Mouse (Mus musculus): Measurements from ENCODE around the gene Rilpl1. TPM values are rescaled to one million over a fixed set of nuclear protein-coding genes. Genes with fewer than 3 reads are reported as not detected.

The Rilpl1 gene
- polyA plus RNA-seq, 1 experiment: 19.8 TPM

DNA sequence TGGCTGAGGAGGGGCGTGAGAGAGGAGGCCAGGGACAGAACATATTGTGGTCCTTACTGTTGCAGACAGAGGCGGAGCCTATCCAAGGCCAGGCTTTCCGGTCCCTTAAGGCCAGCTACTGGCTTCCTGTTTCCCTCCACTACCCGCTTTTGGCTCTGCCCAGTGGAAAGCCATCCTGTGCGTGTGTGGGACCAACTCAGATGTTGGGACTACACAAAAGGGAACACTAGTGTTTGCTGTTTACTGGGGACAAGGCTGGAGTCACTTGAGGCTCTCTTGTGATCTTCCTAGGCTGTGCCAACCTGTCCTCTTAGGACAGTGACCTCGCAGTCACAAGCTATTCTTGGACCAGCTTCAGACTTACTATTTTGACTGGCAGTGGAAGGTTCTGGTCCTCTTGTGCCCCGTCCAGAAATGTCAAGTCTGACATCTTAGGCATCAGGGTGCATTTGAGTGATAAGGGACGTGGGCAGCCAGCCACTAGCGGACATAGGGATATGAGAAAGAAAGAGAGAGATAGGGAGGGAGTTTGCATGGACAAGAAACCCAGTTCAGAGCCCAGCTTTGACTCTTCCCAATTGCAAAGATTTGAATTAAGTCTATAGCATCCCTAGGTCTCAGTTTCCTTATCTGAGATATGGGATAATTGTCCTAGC is 32.8 kb downstream of the Rilpl1 start:
- H3K27ac ChIP-seq (ENCODE audit: insufficient read depth, low read length): no peak overlapping the region
- no peak for TF ChIP-seq CTCF (IDR thresholded peaks at IDR 0.05; ENCODE audit: borderline replicate concordance, insufficient read depth, low read length)
- no peak for TF ChIP-seq POLR2A (IDR thresholded peaks at IDR 0.05; ENCODE audit: low read depth, low read length)

DNA sequence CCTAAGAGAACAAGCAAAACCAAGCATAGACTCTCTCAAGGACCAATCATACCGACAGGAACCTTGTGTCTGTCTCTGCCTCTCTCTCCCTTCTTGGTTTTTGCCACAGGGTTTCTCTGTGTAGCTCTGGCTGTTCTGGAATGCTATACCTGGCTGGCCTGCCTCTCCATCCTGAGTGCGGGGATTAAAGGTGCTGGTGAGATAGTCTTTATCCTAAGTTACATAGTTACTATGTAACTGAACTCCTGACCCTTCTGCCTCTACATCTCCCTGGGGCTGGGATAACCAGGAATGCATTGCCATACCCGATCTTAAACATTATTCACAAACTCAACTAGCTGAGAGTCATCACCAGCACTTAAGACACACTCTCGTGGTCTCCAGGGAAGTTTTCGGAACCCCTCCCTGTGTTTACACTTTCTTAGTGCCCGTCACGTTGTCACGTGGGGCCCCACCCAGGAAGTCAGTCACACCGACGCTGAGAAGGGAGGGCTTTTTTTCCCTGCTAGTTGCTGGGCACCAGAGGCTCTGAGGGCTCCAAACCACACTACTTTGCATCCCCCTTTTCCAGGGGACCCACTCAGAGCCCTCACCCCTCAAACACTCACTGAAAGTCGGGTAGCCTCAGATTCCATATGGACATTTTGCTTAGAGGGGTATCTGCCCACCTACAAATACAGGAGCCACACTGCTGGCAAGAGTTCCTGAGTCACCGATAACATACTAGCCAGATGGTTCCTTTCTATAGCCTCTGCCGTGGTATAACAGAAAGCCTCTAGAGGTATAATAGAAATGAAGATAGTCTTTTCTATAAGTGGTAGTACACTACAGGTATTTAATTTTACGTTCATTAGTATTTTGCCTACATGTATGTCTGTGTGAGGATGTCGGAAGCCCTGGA is 34.3 kb downstream of the Rilpl1 start:
- no peak overlapping the region for H3K27ac ChIP-seq (ENCODE audit: insufficient read depth, low read length)
- H3K4me1 ChIP-seq (ENCODE audit: control insufficient read depth, insufficient read depth, low read length): no peaks in the 10 kb centered on the region
- TF ChIP-seq POLR2A (IDR thresholded peaks at IDR 0.05; ENCODE audit: low read depth, low read length): no peak
- TF ChIP-seq CTCF (IDR thresholded peaks at IDR 0.05; ENCODE audit: borderline replicate concordance, insufficient read depth, low read length): no peak
- H3K4me3 ChIP-seq (ENCODE audit: insufficient read depth, low read length): no peak overlapping the region

More for the DNA sequence above, 32.8 kb downstream of the Rilpl1 start:
- Histone ChIP-seq H3K4me3 (ENCODE audit: insufficient read depth, low read length) (no peak overlapping the region), H3K4me1 (ENCODE audit: control insufficient read depth, insufficient read depth, low read length) (no peaks in the 10 kb centered on the region)

DNA sequence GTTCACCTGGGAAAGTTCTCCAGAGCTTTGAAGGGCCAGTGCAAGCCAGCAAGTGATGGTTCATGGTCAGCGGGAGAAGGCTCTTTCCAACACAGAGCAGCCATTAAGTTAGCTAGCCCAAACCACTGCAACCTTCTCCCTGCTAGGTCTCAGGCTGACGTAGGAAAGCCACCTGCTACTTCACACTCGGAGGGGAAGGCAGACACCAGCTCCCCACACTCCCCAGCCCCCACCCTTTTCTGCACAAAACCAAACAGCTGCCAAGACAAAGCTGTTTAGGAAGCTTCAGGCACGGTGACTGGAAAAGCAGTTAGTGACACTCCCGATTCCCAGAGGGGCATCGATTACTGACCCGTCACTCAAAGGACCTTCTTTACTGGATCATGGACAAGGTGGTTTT is 35.6 kb downstream of the Rilpl1 start:
- no peaks in the 10 kb centered on the region for H3K4me1 ChIP-seq (ENCODE audit: control insufficient read depth, insufficient read depth, low read length)
- TF ChIP-seq POLR2A (IDR thresholded peaks at IDR 0.05; ENCODE audit: low read depth, low read length) (no peak), CTCF (IDR thresholded peaks at IDR 0.05; ENCODE audit: borderline replicate concordance, insufficient read depth, low read length) (no peak)
- no peak overlapping the region for H3K27ac ChIP-seq (ENCODE audit: insufficient read depth, low read length)
- H3K4me3 ChIP-seq (ENCODE audit: insufficient read depth, low read length): no peak overlapping the region

DNA sequence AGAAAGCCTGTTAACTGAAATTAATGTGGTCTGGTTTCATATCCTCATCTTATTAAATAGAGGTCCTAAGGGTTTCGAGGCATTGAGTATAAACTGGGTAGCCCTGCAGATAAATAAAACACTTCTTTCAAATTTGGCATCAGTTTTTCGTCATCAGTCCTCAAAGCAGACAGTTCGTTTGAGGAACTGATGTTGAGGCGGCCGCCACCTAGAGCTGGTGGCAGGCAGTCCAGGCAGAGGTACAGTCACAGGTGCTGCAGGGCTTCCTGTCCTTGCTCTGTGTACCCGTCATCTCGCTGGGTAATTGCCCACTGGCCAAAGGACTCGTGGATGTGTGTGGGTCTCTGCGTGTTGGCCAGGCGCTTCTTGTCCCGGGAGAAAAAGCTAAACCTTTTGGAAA is 37.7 kb downstream of the Rilpl1 start:
- H3K27ac ChIP-seq (ENCODE audit: insufficient read depth, low read length): no peak overlapping the region
- no peak overlapping the region for H3K4me3 ChIP-seq (ENCODE audit: insufficient read depth, low read length)
- TF ChIP-seq CTCF (IDR thresholded peaks at IDR 0.05; ENCODE audit: borderline replicate concordance, insufficient read depth, low read length) (no peak), POLR2A (IDR thresholded peaks at IDR 0.05; ENCODE audit: low read depth, low read length) (no peak)
- H3K4me1 ChIP-seq (ENCODE audit: control insufficient read depth, insufficient read depth, low read length): peaks cover 9% of the 10 kb centered on the region

DNA sequence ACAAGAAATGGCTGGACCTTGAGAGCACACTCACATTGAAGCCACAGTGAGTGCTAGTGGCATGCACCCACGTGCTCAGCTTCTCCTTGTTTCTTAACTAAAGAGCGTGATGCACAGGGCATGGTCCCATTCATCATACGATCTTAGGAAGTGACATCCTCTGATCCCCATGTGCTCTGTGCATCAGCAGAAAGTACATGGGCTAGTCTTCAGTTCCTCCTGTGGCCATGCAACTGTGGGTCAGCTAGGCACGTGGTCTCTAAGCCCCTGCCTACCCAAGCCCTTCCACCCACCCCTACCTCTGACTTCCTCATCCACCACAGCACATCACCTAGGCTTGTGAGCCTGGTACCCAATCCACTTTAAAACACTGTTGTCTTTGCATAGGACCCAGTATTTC is 38.6 kb downstream of the Rilpl1 start:
- peaks cover 10% of the 10 kb centered on the region for H3K4me1 ChIP-seq (ENCODE audit: control insufficient read depth, insufficient read depth, low read length)
- H3K27ac ChIP-seq (ENCODE audit: insufficient read depth, low read length): no peak overlapping the region
- no peak overlapping the region for H3K4me3 ChIP-seq (ENCODE audit: insufficient read depth, low read length)
- TF ChIP-seq POLR2A (IDR thresholded peaks at IDR 0.05; ENCODE audit: low read depth, low read length) (no peak), CTCF (IDR thresholded peaks at IDR 0.05; ENCODE audit: borderline replicate concordance, insufficient read depth, low read length) (no peak)

DNA sequence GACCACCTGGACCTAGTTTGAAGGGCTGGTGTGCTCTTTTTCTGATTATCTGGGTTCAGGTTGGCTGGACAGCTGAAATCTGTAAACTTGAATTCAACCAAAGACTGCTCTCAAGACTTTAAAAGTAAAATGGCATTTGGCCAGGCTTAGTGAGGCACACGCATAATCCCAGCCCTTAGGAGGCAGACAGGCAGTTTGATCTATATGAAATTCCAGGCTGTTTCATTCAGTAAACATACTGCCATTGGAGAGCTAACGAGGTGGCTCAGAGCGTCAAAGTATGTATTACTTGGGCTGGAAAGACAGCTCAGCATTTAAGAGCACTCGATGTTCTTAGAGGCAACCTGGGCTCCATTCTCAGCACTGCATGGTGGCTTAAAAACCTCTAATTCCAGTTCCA is 39.5 kb downstream of the Rilpl1 start:
- H3K4me3 ChIP-seq (ENCODE audit: insufficient read depth, low read length): no peak overlapping the region
- peaks cover 10% of the 10 kb centered on the region for H3K4me1 ChIP-seq (ENCODE audit: control insufficient read depth, insufficient read depth, low read length)
- no peak overlapping the region for H3K27ac ChIP-seq (ENCODE audit: insufficient read depth, low read length)
- no peak for TF ChIP-seq POLR2A (IDR thresholded peaks at IDR 0.05; ENCODE audit: low read depth, low read length)
- no peak for TF ChIP-seq CTCF (IDR thresholded peaks at IDR 0.05; ENCODE audit: borderline replicate concordance, insufficient read depth, low read length)

DNA sequence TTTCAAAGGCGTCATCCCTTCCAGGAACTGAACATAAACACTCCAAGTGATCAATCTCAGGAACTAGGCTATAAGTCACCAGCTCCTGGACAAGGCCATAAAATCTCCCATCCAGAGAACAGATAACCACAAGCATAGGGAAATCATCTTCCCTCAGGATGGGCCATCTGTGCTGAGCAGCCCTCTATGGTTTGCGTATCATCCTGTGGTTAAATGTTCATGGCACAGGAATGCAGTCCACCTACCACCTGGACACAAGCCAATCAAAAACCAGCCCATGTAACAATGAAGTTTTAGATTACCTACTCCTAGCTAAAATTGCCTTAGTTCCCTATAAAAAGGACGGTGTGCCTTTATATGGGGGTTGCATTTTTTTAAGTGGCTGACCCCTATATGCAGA is 42.3 kb downstream of the Rilpl1 start:
- Histone ChIP-seq H3K4me1 (ENCODE audit: control insufficient read depth, insufficient read depth, low read length) (peaks cover 10% of the 10 kb centered on the region), H3K27ac (ENCODE audit: insufficient read depth, low read length) (0 out of 2 replicates have a peak overlapping the region, but pooled peaks have one; percentile 20), H3K4me3 (ENCODE audit: insufficient read depth, low read length) (no peak overlapping the region)
- TF ChIP-seq POLR2A (IDR thresholded peaks at IDR 0.05; ENCODE audit: low read depth, low read length): no peak
- no peak for TF ChIP-seq CTCF (IDR thresholded peaks at IDR 0.05; ENCODE audit: borderline replicate concordance, insufficient read depth, low read length)

DNA sequence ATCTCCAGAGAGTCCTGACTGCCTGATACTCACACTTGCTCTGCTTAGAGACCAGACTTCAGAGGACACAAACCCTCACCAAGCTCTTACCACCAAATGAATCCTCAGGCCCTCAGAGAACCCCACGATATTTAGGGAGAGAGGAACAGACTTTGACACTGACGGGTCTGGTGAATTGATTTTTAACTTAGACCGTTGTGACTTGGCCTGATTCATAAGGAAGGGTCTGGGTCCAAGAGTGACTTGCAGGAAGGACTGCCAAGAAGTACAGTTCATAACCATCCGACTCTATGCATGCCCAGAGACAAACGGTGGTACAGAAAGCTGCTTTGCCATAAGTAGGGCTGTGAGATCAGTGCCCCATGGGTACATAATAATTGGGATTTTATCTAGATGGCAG is 45.5 kb downstream of the Rilpl1 start:
- Histone ChIP-seq H3K4me3 (ENCODE audit: insufficient read depth, low read length) (no peak overlapping the region), H3K4me1 (ENCODE audit: control insufficient read depth, insufficient read depth, low read length) (peaks cover 10% of the 10 kb centered on the region), H3K27ac (ENCODE audit: insufficient read depth, low read length) (no peak overlapping the region)
- TF ChIP-seq CTCF (IDR thresholded peaks at IDR 0.05; ENCODE audit: borderline replicate concordance, insufficient read depth, low read length): no peak
- TF ChIP-seq POLR2A (IDR thresholded peaks at IDR 0.05; ENCODE audit: low read depth, low read length): no peak

DNA sequence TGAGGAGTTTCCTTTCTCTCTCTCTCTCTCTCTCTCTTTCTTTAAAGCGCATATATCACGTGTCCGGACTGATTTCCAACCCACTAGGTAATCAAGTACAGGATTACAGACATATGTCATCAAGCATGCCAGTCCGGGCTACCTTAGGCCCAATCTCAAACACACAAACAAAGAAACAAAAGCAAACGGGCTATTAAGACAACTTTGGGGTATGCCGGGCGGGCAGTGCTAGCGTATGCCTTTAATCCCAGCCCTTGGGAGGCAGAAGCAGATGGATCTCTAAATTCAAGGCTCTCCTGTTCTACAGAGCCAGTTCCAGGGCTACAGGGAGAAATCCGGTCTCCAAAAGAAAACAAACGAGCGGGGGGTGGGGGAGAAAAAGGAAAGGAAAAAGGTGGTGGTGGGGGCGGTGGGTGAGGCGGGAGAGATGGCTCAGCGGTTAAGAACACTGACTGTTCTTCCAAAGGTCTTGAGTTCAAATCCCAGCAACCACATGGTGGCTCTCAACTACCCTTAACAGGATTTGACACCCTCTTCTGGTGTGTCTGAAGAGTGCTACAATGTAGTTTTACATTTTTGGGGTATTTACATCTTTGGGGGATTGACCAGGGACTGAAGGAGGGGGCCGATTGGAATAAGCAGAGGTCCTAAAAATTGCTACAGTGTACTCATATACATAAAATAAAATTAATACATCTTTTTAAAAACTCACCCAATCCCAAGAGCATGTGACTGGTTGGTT is 47.4 kb downstream of the Rilpl1 start:
- peak overlapping the region; percentile 91 for H3K27ac ChIP-seq (ENCODE audit: insufficient read depth, low read length)
- peak overlapping the region; percentile 86 for H3K4me3 ChIP-seq (ENCODE audit: insufficient read depth, low read length)
- peaks cover 5% of the 10 kb centered on the region for H3K4me1 ChIP-seq (ENCODE audit: control insufficient read depth, insufficient read depth, low read length)
- TF ChIP-seq POLR2A (IDR thresholded peaks at IDR 0.05; ENCODE audit: low read depth, low read length): no peak; the same call in 1 of the 2 replicates
- TF ChIP-seq CTCF (IDR thresholded peaks at IDR 0.05; ENCODE audit: borderline replicate concordance, insufficient read depth, low read length): no peak

All from embryonic fibroblast, embryonic 13.5 days (primary cell).